ENCODE assay signal across 11 mouse cellular contexts in the genomic region with DNA sequence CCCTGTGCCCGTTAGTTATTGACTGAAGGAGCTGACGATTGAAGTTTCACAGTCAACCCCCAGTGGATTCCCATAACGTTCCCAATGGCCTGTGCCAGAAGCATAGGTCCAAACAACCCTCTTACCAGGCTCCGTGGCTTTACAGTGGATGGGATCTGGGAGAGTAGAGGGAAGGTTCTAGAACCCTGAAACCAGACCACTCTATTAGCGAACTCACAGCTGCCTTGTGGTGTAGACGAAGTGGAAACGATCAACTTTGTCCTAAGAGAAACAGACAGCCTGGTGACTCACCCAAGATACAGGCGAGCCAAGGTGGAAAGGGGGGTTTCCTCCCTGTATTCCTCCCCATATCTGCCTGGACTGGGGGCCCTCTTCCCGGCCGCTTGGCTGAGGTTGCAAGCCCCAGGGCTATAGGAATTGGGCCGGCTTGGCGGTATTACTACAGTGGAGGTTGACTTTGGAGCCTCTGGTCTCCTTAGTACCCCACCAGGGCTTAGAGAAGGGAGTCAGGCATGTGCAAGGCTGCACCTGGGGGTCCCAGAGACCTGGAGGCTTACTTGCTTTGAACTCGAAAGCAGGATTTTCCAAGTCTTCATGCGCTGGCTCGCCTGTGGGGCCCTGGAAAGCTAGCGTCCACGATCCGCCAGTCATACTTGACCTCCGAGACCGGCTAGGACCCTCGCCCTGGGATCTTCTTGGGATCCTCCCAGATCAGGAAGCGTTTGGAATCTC. TPM values are rescaled to one million over a fixed set of nuclear protein-coding genes. Genes with fewer than 3 reads are reported as not detected.
DNase-seq lines count a peak whose midpoint lies in the region; ATAC-seq and TF ChIP-seq lines count a peak whose summit lies in the region.
"Had no signal": no experiment of that assay in that cellular context is flagged by ENCODE, and none has a peak within 500 bp of the region (broad histone marks: within the 10 kb centered on the region; RNA-seq: fewer than 3 reads in every experiment).

No protein-coding gene starts in this region.

- no peak for TF ChIP-seq POLR2A in bone marrow macrophage, adult 2 months (IDR thresholded peaks at IDR 0.05; ENCODE audit: borderline replicate concordance, low read depth, low read length)

- no peaks in the 10 kb centered on the region for H3K36me3 ChIP-seq in heart, embryonic 11.5 days (ENCODE audit: control insufficient read depth, insufficient read depth, low read length)
- H3K36me3 ChIP-seq in hindbrain, embryonic 16.5 days (ENCODE audit: control insufficient read depth, insufficient read depth, low read length): no peaks in the 10 kb centered on the region
- H3K36me3 ChIP-seq in midbrain, embryonic 13.5 days: no peaks in the 10 kb centered on the region

- no peak for TF ChIP-seq CTCF in bone marrow macrophage, adult 2 months (IDR thresholded peaks at IDR 0.05; ENCODE audit: low read depth, low read length)

- peak overlapping the region; percentile 77 for H3K4me2 ChIP-seq in heart, embryonic 11.5 days
- H3K4me2 ChIP-seq in hindbrain, embryonic 16.5 days (ENCODE audit: low read length): peak overlapping the region; percentile 62
- H3K4me2 ChIP-seq in midbrain, embryonic 13.5 days (replicated peaks): peak overlapping the region; percentile 52; the same call in 1 of the 2 replicates

- H3K9ac ChIP-seq in heart, embryonic 11.5 days (ENCODE audit: low read depth, low read length): no peak overlapping the region
- no peak overlapping the region for H3K9ac ChIP-seq in hindbrain, embryonic 16.5 days (ENCODE audit: low read depth, low read length)
- no peak overlapping the region for H3K9ac ChIP-seq in midbrain, embryonic 13.5 days (replicated peaks)

- no peaks in the 10 kb centered on the region for H3K9me3 ChIP-seq in heart, embryonic 11.5 days (replicated peaks; ENCODE audit: control insufficient read depth, low read length)
- no peaks in the 10 kb centered on the region; the same call in 1 of the 2 replicates for H3K9me3 ChIP-seq in hindbrain, embryonic 16.5 days (ENCODE audit: control insufficient read depth, low read length)
- no peaks in the 10 kb centered on the region for H3K9me3 ChIP-seq in midbrain, embryonic 13.5 days

- peaks cover 98% of the 10 kb centered on the region for H3K27me3 ChIP-seq in heart, embryonic 11.5 days (ENCODE audit: control insufficient read depth, insufficient read depth, low read length)
- peaks cover 86% of the 10 kb centered on the region for H3K27me3 ChIP-seq in hindbrain, embryonic 16.5 days (replicated peaks; ENCODE audit: control insufficient read depth, insufficient read depth, low read length)
- H3K27me3 ChIP-seq in midbrain, embryonic 13.5 days: peaks cover 99% of the 10 kb centered on the region

- H3K4me3 ChIP-seq in heart, embryonic 11.5 days (ENCODE audit: low read depth, low read length): peak overlapping the region; percentile 41
- peak overlapping the region; percentile 55 for H3K4me3 ChIP-seq in bone marrow macrophage, adult 2 months (ENCODE audit: insufficient read depth, low read length)
- peak overlapping the region; percentile 39 for H3K4me3 ChIP-seq in hindbrain, embryonic 16.5 days (ENCODE audit: low read length)
- H3K4me3 ChIP-seq in midbrain, embryonic 13.5 days (replicated peaks): no peak overlapping the region; the same call in none of the 2 replicates

- H3K27ac ChIP-seq in heart, embryonic 11.5 days (ENCODE audit: low read depth, low read length): no peak overlapping the region
- no peak overlapping the region for H3K27ac ChIP-seq in bone marrow macrophage, adult 2 months (ENCODE audit: insufficient read depth, low read depth, low read length)
- H3K27ac ChIP-seq in hindbrain, embryonic 16.5 days (ENCODE audit: low read depth, low read length): no peak overlapping the region
- H3K27ac ChIP-seq in midbrain, embryonic 13.5 days: no peak overlapping the region

- peaks cover 38% of the 10 kb centered on the region for H3K4me1 ChIP-seq in heart, embryonic 11.5 days (ENCODE audit: control insufficient read depth, insufficient read depth, low read length)
- H3K4me1 ChIP-seq in bone marrow macrophage, adult 2 months (ENCODE audit: control insufficient read depth, insufficient read depth, low read length): peaks cover 14% of the 10 kb centered on the region
- H3K4me1 ChIP-seq in hindbrain, embryonic 16.5 days (ENCODE audit: control insufficient read depth, insufficient read depth, low read depth, low read length): peaks cover 29% of the 10 kb centered on the region
- peaks cover 38% of the 10 kb centered on the region for H3K4me1 ChIP-seq in midbrain, embryonic 13.5 days (replicated peaks)

- intact Hi-C loops in heart, postnatal 14 days (cut with DNase I): no loop called here

- no peak for DNase-seq in heart, postnatal 14 days
- DNase-seq in layer of hippocampus, adult 11-12 months (ENCODE audit: low spot score): no peak
- DNase-seq in thymus, postnatal 10 days (ENCODE audit: low spot score in 2 of 2): no peak
- DNase-seq in frontal cortex, adult 2 months (ENCODE audit: extremely low spot score in 1 of 2, low spot score in 1 of 2): no peak
- DNase-seq: adrenal gland, adult 8-10 months; thymus, adult 2 months had no signal

- no peak for ATAC-seq in heart, embryonic 11.5 days (replicated peaks; ENCODE audit: insufficient number of reproducible peaks, low FRiP score, low TSS enrichment)
- no peak for ATAC-seq in hindbrain, embryonic 16.5 days
- ATAC-seq in midbrain, embryonic 13.5 days: no peak

- 3% methylated on average over 22 of the region's 22 CpGs for WGBS in heart, embryonic 11.5 days (ENCODE audit: insufficient replicate concordance)
- 3% methylated on average over 22 of the region's 22 CpGs for WGBS in hindbrain, embryonic 16.5 days
- WGBS in midbrain, embryonic 13.5 days: 3% methylated on average over 22 of the region's 22 CpGs

RNA-seq across cellular contexts. Expression of gene Cyp26a1, which starts 0.8 kb away (rescaled TPM):
- 0.57 and 0.59 TPM in 2 replicates for polyA plus RNA-seq in heart, embryonic 11.5 days (2014; fragmentation: Nextera tagmentation; extraction: Ambion mirVana)
- total RNA-seq in heart, postnatal 14 days (2021): under 1 TPM in 1 of 2 experiments, not detected in 1; 0.31 TPM
- not detected in 2 replicates for polyA plus RNA-seq in bone marrow macrophage, adult 2 months (2012; ENCODE audit: insufficient read depth, insufficient read length, missing spikeins)
- 0.09 and 0.20 TPM in 2 replicates for polyA plus RNA-seq in hindbrain, embryonic 16.5 days (2015; fragmentation: Nextera tagmentation; extraction: Ambion mirVana)
- polyA plus RNA-seq in midbrain, embryonic 13.5 days (2015; fragmentation: Nextera tagmentation; extraction: Ambion mirVana): not detected in 2 replicates
- 0.16 and 0.29 TPM in 2 replicates for polyA plus RNA-seq in frontal cortex, adult 2 months (2012; rRNA removed)
- total RNA-seq: adrenal gland, adult 8-10 months had no signal
- polyA plus RNA-seq: neural tube, embryonic 14.5 days had no signal

RNA-seq across cellular contexts. Expression of gene Cyp26c1, which starts 11.4 kb away (rescaled TPM):
- not detected in 2 replicates for polyA plus RNA-seq in heart, embryonic 11.5 days (2014; fragmentation: Nextera tagmentation; extraction: Ambion mirVana)
- total RNA-seq in heart, postnatal 14 days (2021): under 1 TPM in 1 of 2 experiments, not detected in 1; 0.12 TPM
- polyA plus RNA-seq in bone marrow macrophage, adult 2 months (2012; ENCODE audit: insufficient read depth, insufficient read length, missing spikeins): not detected in 2 replicates
- polyA plus RNA-seq in hindbrain, embryonic 16.5 days (2015; fragmentation: Nextera tagmentation; extraction: Ambion mirVana): not detected in 2 replicates
- polyA plus RNA-seq in midbrain, embryonic 13.5 days (2015; fragmentation: Nextera tagmentation; extraction: Ambion mirVana): not detected in 2 replicates
- polyA plus RNA-seq in frontal cortex, adult 2 months (2012; rRNA removed): not detected in 2 replicates
- polyA plus RNA-seq: neural tube, embryonic 14.5 days had no signal
